Mouse (Mus musculus) embryonic fibroblast, embryonic 13.5 days (primary cell): ENCODE measurements at regions not wholly inside any gene's neighbourhood (a gene's known extent, or its start where the extent isn't known, plus 50 kb on each side); places are given as distances from the start of the nearest gene placed in this dataset.

Source experiments
- CTCF ChIP-seq: IDR thresholded peaks from 2 replicates; pipeline ENCODE4 v1.5.1; 2011; ENCODE audit warnings: mild to moderate bottlenecking, control low read depth, low read length, moderate library complexity, borderline replicate concordance; ENCODE audit not compliant: insufficient read depth
- POLR2A ChIP-seq: IDR thresholded peaks from 2 replicates; pipeline ENCODE4 v1.6.1; 2011; ENCODE audit warnings: low read depth, mild to moderate bottlenecking, control low read depth, low read length, moderate library complexity

DNA sequence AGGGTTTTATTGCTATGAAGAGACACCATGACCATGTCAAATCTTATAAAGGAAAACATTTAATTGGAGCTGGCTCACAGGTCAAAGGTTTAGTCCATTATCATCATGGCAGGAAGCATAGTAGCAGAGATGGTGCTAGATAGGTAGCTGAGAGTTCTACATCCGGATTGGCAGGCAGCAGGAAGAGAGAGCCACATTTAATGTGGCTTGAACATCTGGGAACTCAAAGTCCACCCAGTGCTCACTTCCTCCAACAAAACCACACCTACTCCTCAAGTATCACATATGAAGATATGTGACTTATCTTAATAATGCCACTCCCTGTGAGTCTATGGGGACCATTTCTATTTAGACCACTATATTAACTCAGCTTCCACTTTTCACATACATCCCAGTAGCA, 93.2 kb upstream of the Fbxo33 start:
- TF ChIP-seq CTCF = no peak
- TF ChIP-seq POLR2A = no peak
